Mouse (Mus musculus) MEL (cell line): ENCODE measurements around the gene Uggt1.

Source experiments
- CTCF ChIP-seq, 3 experiments: IDR thresholded peaks in 2 of 3; conservative IDR thresholded peaks in 1 of 3; 2 replicates each; pipeline ENCODE4 v1.5.1; 2011 to 2012; ENCODE audit warnings: low read length in 3 of 3, low read depth in 2 of 3, mild to moderate bottlenecking in 2 of 3, improper control_type of control experiment in 1 of 3, inconsistent platforms in 1 of 3, mixed read lengths in 1 of 3, moderate library complexity in 1 of 3; ENCODE audit not compliant: control insufficient read depth in 1 of 3, insufficient read depth in 1 of 3, poor library complexity in 1 of 3, severe bottlenecking in 1 of 3
- NELFE ChIP-seq: IDR thresholded peaks from 2 replicates; pipeline ENCODE4 v1.6.1; 2011; ENCODE audit warnings: low read depth, low read length, improper control_type of control experiment
- POLR2A ChIP-seq, 2 experiments: IDR thresholded peaks; 2 replicates each; pipeline ENCODE4 v1.6.1; 2011 to 2012; ENCODE audit warnings: low read length in 2 of 2, mild to moderate bottlenecking in 2 of 2, control low read depth in 1 of 2, improper control_type of control experiment in 1 of 2, low read depth in 1 of 2, moderate library complexity in 1 of 2; ENCODE audit not compliant: control insufficient read depth in 1 of 2, insufficient read depth in 1 of 2, poor library complexity in 1 of 2
- RCOR1 ChIP-seq: IDR thresholded peaks from 2 replicates; pipeline ENCODE4 v1.6.1; 2012; ENCODE audit warnings: low read depth, mild to moderate bottlenecking, inconsistent platforms, low read length, improper control_type of control experiment

GRCm38 (mm10) chr1:36105917-36106706 is 138.4 kb downstream of the Uggt1 start:
- TF ChIP-seq RCOR1 (no peak), CTCF (IDR thresholded peaks at IDR 0.05 in 2 of 3, conservative IDR thresholded peaks at IDR 0.05 in 1 of 3; ENCODE audit: control insufficient read depth in 1 of 3, insufficient read depth in 1 of 3, low read depth in 2 of 3, low read length in 3 of 3, poor library complexity in 1 of 3, severe bottlenecking in 1 of 3) (no peak), POLR2A (IDR thresholded peaks at IDR 0.05; ENCODE audit: control insufficient read depth in 1 of 2, insufficient read depth in 1 of 2, low read depth in 1 of 2, low read length in 2 of 2, poor library complexity in 1 of 2) (no peak), NELFE (no peak)
